Mouse (Mus musculus) liver, adult 2 months (tissue): ENCODE results near the gene Usp4.

Experiments used
- CTCF ChIP-seq: fragments of 200-500 bp; IDR thresholded peaks from 2 replicates; pipeline ENCODE4 v1.5.1; 2011; ENCODE audit warnings: low read depth, low read length, control low read depth
- POLR2A ChIP-seq: fragments of 200-500 bp; IDR thresholded peaks from 2 replicates; pipeline ENCODE4 v1.6.1; 2011; ENCODE audit warnings: low read length, control low read depth; ENCODE audit not compliant: insufficient read depth; ENCODE audit errors: extremely low read depth

DNA sequence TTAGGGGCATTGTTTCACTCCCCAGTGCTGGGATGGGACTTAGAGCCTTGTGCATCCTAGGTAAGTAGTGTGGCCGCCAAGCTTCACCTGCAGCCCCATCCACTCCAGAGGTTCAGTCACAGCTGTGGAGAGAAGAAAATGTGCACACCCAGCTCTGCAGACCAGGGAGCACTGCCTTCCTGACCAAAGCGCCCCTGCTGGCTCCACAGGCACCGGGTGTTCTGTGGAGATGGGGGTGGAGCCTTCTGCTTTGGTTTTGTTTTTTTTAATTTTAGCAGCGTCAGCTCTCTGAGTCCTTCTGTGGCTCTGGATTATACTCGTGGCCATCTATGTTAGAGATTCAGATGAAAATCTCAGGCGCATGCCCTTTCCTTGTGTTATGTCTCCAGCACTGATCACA, 41.6 kb downstream of the Usp4 start:
- TF ChIP-seq POLR2A (no peak), CTCF (no peak)
